Mouse (Mus musculus): Measurements from ENCODE around the gene Icam1. TPM values are rescaled to one million over a fixed set of nuclear protein-coding genes. Genes with fewer than 3 reads are reported as not detected.

The Icam1 gene
- total RNA-seq, 2 experiments from 2014 or later, result 7.7 to 9.6 TPM

DNA sequence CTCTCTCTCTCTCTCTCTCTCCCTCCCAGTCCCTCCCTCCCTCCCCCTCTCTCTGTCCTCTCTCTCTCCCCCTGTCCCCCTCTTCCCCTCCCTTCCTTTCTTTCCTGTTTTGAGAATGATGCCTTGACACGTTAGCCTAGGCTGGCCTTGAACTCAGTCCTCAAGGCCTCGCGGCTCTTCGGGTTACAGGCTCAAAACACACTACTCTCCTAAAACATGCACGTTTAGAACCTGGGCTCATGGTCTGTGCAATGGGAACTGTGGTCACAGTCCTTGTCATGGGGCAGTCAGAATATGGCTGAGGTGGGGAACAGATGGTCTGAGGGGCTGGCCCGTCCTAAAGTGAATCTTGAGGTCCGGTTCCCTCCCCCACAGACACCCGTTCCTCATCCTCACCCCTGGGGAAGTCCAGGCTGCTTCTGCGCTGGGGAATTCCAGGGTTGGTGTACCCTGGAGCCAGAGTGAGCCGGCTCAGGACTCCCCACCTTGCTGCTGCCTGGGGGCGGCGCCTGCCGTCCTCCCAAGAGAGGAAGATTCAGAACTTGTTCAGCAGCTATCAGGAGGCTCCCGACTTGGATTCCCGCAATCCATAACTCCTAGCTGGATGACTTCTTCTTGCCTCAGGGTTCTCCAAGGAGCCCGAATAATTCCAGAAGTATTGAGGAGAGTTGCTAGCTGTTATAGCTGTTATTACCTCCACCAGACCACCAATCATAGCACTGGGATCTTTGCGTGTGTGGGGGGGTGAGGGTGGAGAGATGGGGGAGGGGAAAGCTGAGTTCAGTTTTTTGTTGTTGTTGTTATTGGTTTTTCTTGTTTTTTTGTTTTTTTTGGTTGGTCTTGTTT is 769 bp downstream of the Icam1 start:
- intact Hi-C loops (cut with DNase I), result no loop called here
- DNase-seq (ENCODE audit: low spot score), result no peak

GRCm38 (mm10) chr9:21017177-21017575 is 1.4 kb downstream of the Icam1 start:
- DNase-seq (ENCODE audit: low spot score), result no peak
- intact Hi-C loops (cut with DNase I), result no loop called here

DNA sequence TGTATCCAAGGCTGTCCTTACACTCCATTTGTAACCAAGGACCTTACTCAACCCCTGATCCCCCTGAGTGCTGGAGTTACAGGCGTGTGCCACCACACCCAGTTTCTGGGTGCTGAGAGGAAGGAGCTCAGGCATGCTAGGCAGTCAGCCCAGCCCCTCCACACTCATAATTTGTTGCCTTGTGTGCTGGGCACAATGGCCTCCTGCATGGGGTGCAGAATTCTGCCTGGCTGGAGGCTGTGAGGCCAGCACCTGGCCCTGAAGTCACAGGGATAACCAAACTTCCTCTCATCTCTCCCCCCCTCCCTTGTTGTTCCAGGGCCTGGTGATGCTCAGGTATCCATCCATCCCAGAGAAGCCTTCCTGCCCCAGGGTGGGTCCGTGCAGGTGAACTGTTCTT is 2.8 kb downstream of the Icam1 start:
- intact Hi-C loops (cut with DNase I), result no loop called here
- DNase-seq (ENCODE audit: low spot score), result no peak

DNA sequence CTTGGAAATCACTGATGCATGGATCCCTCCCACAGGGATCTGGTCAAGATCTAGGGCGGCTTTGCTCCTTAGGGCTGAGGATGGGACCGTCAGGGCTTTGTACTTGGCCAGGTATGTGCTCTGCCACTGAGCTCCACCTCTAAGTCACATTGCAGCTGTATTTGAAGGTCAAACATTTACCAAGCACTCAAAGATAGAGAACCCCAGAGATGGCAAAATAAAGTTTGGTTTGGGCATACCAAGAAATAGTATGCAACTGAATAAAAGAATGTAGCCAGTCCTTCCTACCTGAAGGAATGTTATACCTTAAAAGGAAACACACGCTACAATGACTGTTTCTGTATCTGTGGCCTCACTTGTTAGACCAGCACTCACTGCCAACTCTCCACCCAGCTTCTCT is 5.6 kb downstream of the Icam1 start:
- DNase-seq (ENCODE audit: low spot score), result no peak
- intact Hi-C loops (cut with DNase I), result no loop called here

- no peak for DNase-seq (ENCODE audit: low spot score)
- intact Hi-C loops (cut with DNase I), result no loop called here
Observed at GRCm38 (mm10) chr9:21022288-21022687, 6.5 kb downstream of the Icam1 start.

DNA sequence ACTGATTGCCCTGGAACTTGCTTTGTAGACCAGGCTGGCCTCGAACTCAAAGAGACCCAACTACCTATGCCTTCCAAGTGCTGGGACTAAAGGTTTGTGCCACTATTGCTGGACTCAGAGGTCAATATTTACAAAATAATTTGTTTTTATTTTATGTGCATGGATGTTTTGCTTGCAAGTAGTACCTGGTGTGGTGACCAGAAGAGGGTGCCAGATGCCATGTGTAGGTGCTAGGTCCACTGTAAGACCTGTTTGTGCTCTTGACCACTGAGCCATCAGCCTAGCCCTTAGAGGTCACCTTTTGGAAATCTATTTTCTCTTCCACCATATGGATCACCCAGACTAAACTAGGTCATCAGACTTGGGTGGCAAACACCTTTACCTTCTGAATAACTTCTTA is 6.9 kb downstream of the Icam1 start:
- intact Hi-C loops (cut with DNase I), result no loop called here
- no peak for DNase-seq (ENCODE audit: low spot score)

GRCm38 (mm10) chr9:21025258-21025810 is 9.5 kb downstream of the Icam1 start:
- DNase-seq (ENCODE audit: low spot score), result no peak
- intact Hi-C loops (cut with DNase I), result no loop called here

DNA sequence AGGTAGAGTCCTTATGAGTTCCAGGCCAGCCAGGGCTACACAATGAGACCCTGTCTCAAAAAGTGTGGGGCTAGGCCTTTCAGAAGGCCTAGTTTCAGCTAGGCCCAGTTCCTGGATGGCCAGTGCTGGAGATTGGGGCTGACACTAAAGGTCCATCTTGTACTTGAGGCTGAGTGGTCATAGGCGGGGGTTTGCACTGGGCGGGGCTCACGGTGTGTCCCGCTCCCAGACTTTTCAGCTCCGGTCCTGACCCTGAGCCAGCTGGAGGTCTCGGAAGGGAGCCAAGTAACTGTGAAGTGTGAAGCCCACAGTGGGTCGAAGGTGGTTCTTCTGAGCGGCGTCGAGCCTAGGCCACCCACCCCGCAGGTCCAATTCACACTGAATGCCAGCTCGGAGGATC is 11.1 kb downstream of the Icam1 start:
- intact Hi-C loops (cut with DNase I), result no loop called here
- no peak for DNase-seq (ENCODE audit: low spot score)

GRCm38 (mm10) chr9:21027774-21028290 is 12.0 kb downstream of the Icam1 start:
- DNase-seq (ENCODE audit: low spot score), result no peak
- intact Hi-C loops (cut with DNase I), result loop anchor here (2.0 kb wide), 1 partner anchor 25 kb away; the partner anchor contains the start of gene Mrpl4

GRCm38 (mm10) chr9:21028560-21029110 is 12.8 kb downstream of the Icam1 start:
- no peak for DNase-seq (ENCODE audit: low spot score)
- intact Hi-C loops (cut with DNase I), result loop anchor here (2.0 kb wide), 1 partner anchor 26 kb away; the partner anchor contains the start of gene Mrpl4

DNA sequence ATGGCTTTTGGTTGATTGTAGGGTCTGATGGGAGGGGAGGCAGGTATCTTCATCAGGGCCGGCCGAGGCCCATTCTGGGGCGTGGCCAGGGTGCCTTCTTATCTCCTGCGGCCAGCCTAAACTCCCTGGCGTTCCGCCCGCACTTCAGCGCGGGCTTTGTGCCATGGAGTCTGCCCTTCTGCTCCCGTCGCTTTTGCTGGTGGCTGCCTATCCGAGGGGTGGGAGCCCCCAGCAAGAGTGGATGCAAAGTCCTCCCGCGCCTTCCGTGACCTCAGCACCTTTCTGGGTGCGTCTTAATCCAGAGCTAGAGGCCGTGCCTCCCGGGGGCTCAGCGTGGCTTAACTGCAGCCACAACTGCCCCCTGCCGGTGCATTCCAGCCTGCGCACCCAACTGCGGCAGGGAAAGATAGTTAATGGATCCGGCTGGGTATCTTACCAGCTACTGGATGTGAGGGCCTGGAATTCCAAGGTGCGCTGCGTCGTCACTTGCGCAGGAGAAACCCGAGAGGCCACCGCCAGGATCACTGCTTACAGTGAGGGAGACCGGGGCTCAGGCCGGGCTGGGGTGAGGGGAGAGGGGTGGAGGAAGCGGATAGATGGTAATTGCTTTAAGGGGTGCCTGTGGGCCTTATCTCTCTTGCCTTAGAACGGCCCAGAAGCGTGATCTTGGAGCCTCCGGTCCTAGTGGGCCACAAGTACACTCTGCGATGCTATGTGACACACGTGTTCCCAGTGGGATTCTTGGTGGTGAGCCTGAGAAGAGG is 13.7 kb downstream of the Icam1 start, which contains the start of gene Icam4:
TSS of gene Icam4 (plus strand) at position 83 of the 764 bp plus-strand sequence.
- intact Hi-C loops (cut with DNase I), result loop anchor here (2.0 to 5.0 kb wide), 2 partner anchors 27 to 108 kb away; partner anchors contain the start of gene Mrpl4
- DNase-seq (ENCODE audit: low spot score), result peak; percentile 65

DNA sequence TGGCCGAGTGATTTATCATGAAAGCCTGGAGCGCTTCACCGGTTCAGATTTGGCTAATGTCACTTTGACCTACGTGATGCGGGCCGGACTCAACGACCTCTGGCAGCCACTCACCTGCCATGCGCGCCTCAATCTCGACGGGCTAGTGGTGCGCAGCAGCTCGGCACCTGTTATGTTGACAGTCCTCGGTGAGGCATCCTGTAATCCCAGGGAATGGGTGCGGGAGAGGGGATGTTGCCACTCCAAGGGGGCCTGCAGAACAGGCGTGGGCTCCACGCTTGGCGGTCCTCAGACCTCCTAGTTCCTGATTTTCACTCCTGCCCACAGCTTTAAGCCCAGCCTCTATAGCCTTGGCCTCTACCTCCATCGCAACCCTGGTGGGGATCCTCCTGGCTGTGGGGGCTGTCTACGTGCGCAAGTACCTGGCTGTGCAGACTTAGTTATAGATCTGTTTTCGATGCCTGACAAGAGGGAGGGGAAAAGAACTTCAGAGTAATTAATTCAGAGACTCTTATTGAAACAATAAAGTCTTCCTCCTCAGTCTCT is 14.3 kb downstream of the Icam1 start:
- intact Hi-C loops (cut with DNase I), result loop anchor here (5.0 kb wide), 1 partner anchor 107 kb away; no protein-coding TSS in a partner anchor
- DNase-seq (ENCODE audit: low spot score), result no peak

DNA sequence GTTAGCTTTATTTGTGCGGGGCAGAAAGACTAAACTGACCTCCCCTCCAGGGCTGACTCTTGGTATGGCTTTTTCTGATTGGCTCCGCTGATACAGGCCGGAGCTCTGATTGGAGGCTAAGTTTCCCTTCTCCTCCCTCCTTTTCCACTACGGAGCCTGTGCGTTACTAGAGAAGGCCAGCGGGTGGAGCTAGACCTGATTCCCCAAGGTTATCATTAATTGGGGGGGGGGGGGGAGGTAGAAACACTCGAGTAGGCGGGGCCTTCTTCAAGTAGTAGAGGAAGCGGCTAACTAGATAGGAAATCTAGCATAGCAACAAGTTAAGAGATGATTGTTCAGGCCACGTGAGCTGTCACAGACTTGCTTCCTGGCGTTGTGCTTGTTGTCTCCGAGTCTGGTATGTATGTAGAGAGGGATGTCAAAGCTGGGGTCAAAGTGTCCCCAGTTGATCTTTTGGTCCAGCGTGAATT is 15.0 kb downstream of the Icam1 start:
- intact Hi-C loops (cut with DNase I), result loop anchor here (5.0 kb wide), 1 partner anchor 106 kb away; no protein-coding TSS in a partner anchor
- DNase-seq (ENCODE audit: low spot score), result peak; percentile 79

DNA sequence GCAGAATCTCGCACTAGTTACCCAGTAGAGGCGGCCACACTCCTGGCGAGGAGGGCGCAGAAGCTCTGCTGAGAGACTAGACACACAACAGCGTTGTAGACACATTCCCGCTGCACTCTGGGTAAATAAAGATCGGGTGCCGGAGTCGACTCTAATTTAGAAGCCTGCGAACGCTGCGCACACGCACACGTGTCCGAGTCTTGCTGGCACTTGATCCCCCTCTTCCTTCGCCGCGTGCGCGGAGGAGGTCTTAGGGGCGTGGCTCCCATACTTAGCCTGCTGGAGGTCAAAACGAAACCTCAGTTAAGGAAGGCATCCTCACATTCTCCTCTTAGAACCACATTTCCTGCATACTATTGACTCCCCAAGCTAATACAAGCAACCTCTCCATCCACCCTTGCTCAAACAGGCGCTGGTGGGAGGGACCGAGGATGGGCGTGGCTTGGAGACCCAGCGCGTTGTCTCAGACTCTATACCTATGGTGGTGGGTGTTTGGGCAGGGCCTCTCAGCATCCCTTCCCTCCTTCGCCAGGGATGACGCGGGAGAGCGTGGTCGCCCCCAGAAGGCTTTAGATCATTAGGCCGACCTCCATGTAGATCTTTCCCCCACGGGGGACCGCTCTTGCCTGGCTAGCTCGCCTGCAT is 15.6 kb downstream of the Icam1 start:
- intact Hi-C loops (cut with DNase I), result loop anchor here (5.0 kb wide), 1 partner anchor 106 kb away; no protein-coding TSS in a partner anchor
- DNase-seq (ENCODE audit: low spot score), result peak; percentile 43

DNA sequence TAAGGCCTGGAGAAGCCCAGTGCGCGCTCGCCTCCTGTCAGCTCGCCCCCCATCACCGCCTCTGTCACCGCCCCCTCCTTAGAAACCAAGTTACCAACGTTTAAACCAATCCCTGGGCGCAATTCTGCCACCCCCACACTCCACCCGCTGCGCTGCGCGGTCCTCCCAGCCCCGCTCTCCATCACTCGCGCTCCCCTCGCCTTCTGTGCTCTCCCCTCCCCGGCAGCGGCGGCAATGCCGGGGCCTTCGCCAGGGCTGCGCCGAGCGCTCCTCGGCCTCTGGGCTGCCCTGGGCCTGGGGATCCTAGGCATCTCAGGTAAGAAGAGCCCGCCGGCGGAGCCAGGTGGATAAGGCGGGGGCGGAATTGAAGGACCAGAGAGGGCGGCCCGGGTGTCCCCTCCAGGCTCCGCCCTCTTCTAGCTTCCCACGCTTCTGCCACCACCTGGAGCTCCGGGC is 16.1 kb downstream of the Icam1 start, which contains the start of gene Icam5:
TSS of gene Icam5 (plus strand) at position 178 of the 456 bp plus-strand sequence.
- no peak for DNase-seq (ENCODE audit: low spot score)
- intact Hi-C loops (cut with DNase I), result loop anchor here (5.0 kb wide), 1 partner anchor 105 kb away; no protein-coding TSS in a partner anchor

GRCm38 (mm10) chr9:21032491-21032890 is 16.7 kb downstream of the Icam1 start:
- DNase-seq (ENCODE audit: low spot score), result no peak
- intact Hi-C loops (cut with DNase I), result loop anchor here (5.0 kb wide), 1 partner anchor 105 kb away; no protein-coding TSS in a partner anchor

DNA sequence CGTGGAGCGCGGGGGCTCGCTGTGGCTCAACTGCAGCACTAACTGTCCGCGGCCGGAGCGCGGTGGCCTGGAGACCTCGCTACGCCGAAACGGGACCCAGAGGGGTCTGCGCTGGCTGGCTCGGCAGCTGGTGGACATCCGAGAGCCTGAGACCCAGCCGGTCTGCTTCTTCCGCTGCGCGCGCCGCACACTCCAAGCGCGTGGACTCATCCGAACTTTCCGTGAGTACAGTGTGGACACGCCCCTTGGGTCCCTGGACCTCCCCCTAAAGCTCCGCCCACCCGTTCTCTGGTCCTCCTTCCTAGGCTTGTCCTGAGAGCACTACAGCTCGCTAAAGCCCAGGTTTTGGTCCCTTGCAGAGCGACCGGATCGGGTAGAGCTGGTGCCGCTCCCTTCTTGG is 17.4 kb downstream of the Icam1 start:
- intact Hi-C loops (cut with DNase I), result loop anchor here (5.0 kb wide), 1 partner anchor 104 kb away; no protein-coding TSS in a partner anchor
- peak; percentile 74 for DNase-seq (ENCODE audit: low spot score)

GRCm38 (mm10) chr9:21034481-21035085 is 18.8 kb downstream of the Icam1 start:
- DNase-seq (ENCODE audit: low spot score), result no peak
- intact Hi-C loops (cut with DNase I), result loop anchor here (5.0 kb wide), 1 partner anchor 103 kb away; no protein-coding TSS in a partner anchor

Data from heart, postnatal 25 days (tissue).